Mouse (Mus musculus) neural tube, embryonic 11.5 days (tissue): ENCODE measurements at regions not wholly inside any gene's neighbourhood (a gene's known extent, or its start where the extent isn't known, plus 50 kb on each side); places are given as distances from the start of the nearest gene placed in this dataset.

Experiments used
- ATAC-seq: fragments of 200-750 bp; cut with Nextera tagmentation; 2 replicates; pipeline ENCODE4 v1.8.0; 2017; ENCODE audit warnings: moderate number of reproducible peaks, mild to moderate bottlenecking, moderate TSS enrichment, moderate library complexity; ENCODE audit not compliant: insufficient read depth, low FRiP score, low TSS enrichment
- DNase-seq: peaks from one replicate; pipeline ENCODE4 v3.0.0-alpha.2; 2015; ENCODE audit warnings: low spot score
- H3K27ac ChIP-seq: fragments of 300-500 bp; sonication (generic); 2 replicates; pipeline ENCODE4 v1.5.1; 2014; ENCODE audit warnings: low read depth, mild to moderate bottlenecking, low read length
- H3K27me3 ChIP-seq: fragments of 300-500 bp; sonication (generic); 2 replicates; pipeline ENCODE4 v1.6.1; 2014; ENCODE audit warnings: mild to moderate bottlenecking, low read length, mixed read lengths; ENCODE audit not compliant: control insufficient read depth, insufficient read depth
- H3K36me3 ChIP-seq: fragments of 300-500 bp; sonication (generic); 2 replicates; pipeline ENCODE4 v1.6.1; 2014; ENCODE audit warnings: mild to moderate bottlenecking, low read length, moderate library complexity, mixed read lengths; ENCODE audit not compliant: control insufficient read depth, insufficient read depth
- H3K4me1 ChIP-seq: fragments of 300-500 bp; sonication (generic); 2 replicates; pipeline ENCODE4 v1.6.1; 2014; ENCODE audit warnings: low read length, mixed read lengths; ENCODE audit not compliant: control insufficient read depth, insufficient read depth
- H3K4me2 ChIP-seq: fragments of 300-500 bp; sonication (generic); 2 replicates; pipeline ENCODE4 v1.6.1; 2014; ENCODE audit warnings: low read depth, mild to moderate bottlenecking, moderate library complexity
- H3K4me3 ChIP-seq: fragments of 300-500 bp; sonication (generic); 2 replicates; pipeline ENCODE4 v1.5.1; 2014; ENCODE audit warnings: low read depth, low read length
- H3K9ac ChIP-seq: fragments of 300-500 bp; sonication (generic); 2 replicates; pipeline ENCODE4 v1.6.1; 2014; ENCODE audit warnings: mild to moderate bottlenecking, low read length
- H3K9me3 ChIP-seq: fragments of 300-500 bp; sonication (generic); 2 replicates; pipeline ENCODE4 v1.6.1; 2016; ENCODE audit warnings: low read length; ENCODE audit not compliant: control insufficient read depth
- WGBS: fragments of 180-500 bp; shearing (Covaris S2); extraction: QIAGEN DNeasy Blood & Tissue Kit; methylation state at CpG from one replicate; pipeline ENCODE4 v1.1.7; 2014; 5-methylcytosine and 5-hydroxymethylcytosine counted together

- no peaks in the 10 kb centered on the region for H3K4me1 ChIP-seq
- no peak overlapping the region for H3K27ac ChIP-seq
- no peak overlapping the region for H3K9ac ChIP-seq
- no peaks in the 10 kb centered on the region for H3K27me3 ChIP-seq
- no peaks in the 10 kb centered on the region for H3K9me3 ChIP-seq
- H3K36me3 ChIP-seq: no peaks in the 10 kb centered on the region
- ATAC-seq: no peak
- 78% methylated on average over 7 of the region's 7 CpGs for WGBS
- DNase-seq: no peak
- H3K4me2 ChIP-seq: no peak overlapping the region
- no peak overlapping the region for H3K4me3 ChIP-seq
These were observed 63.5 kb upstream of the Ndst3 start for GRCm38 (mm10) chr3:123754011-123754610.

- Histone ChIP-seq H3K9ac (no peak overlapping the region), H3K9me3 (no peaks in the 10 kb centered on the region), H3K4me3 (no peak overlapping the region), H3K4me1 (no peaks in the 10 kb centered on the region), H3K4me2 (no peak overlapping the region), H3K36me3 (no peaks in the 10 kb centered on the region), H3K27ac (no peak overlapping the region), H3K27me3 (no peaks in the 10 kb centered on the region)
- 100% methylated on average over 1 of the region's 1 CpGs for WGBS
- DNase-seq (no peak), ATAC-seq (no peak)
These were observed 64.3 kb upstream of the Ndst3 start for GRCm38 (mm10) chr3:123754927-123755326.

- no peaks in the 10 kb centered on the region for H3K9me3 ChIP-seq
- no peaks in the 10 kb centered on the region for H3K36me3 ChIP-seq
- ATAC-seq (no peak), DNase-seq (no peak)
- no peak overlapping the region for H3K9ac ChIP-seq
- H3K4me3 ChIP-seq: no peak overlapping the region
- WGBS: 84% methylated on average over 3 of the region's 3 CpGs
- no peaks in the 10 kb centered on the region for H3K27me3 ChIP-seq
- H3K4me2 ChIP-seq: no peak overlapping the region
- H3K4me1 ChIP-seq: no peaks in the 10 kb centered on the region
- no peak overlapping the region for H3K27ac ChIP-seq
These were observed 75.4 kb upstream of the Ndst3 start for GRCm38 (mm10) chr3:123765911-123766556.

GRCm38 (mm10) chr3:123766557-123766913, 75.9 kb upstream of the Ndst3 start:
- Histone ChIP-seq H3K4me3 (no peak overlapping the region), H3K4me1 (no peaks in the 10 kb centered on the region), H3K27ac (no peak overlapping the region), H3K4me2 (no peak overlapping the region), H3K27me3 (no peaks in the 10 kb centered on the region), H3K9me3 (no peaks in the 10 kb centered on the region), H3K9ac (no peak overlapping the region), H3K36me3 (no peaks in the 10 kb centered on the region)
- WGBS: 84% methylated on average over 6 of the region's 6 CpGs
- ATAC-seq: no peak
- DNase-seq: no peak

GRCm38 (mm10) chr3:123780507-123780906, 89.9 kb upstream of the Ndst3 start:
- Histone ChIP-seq H3K4me1 (no peaks in the 10 kb centered on the region), H3K9ac (no peak overlapping the region), H3K36me3 (no peaks in the 10 kb centered on the region), H3K27me3 (no peaks in the 10 kb centered on the region), H3K27ac (no peak overlapping the region), H3K9me3 (no peaks in the 10 kb centered on the region), H3K4me2 (no peak overlapping the region), H3K4me3 (no peak overlapping the region)
- DNase-seq (no peak), ATAC-seq (peak; percentile 51; the same call in 1 of the 2 replicates)

- ATAC-seq: no peak
- no peaks in the 10 kb centered on the region for H3K9me3 ChIP-seq
- WGBS: 74% methylated on average over 1 of the region's 1 CpGs
These were observed 90.9 kb upstream of the Ndst3 start for GRCm38 (mm10) chr3:123781581-123781980.

GRCm38 (mm10) chr3:123784127-123784526, 93.5 kb upstream of the Ndst3 start:
- Histone ChIP-seq H3K4me1 (no peaks in the 10 kb centered on the region), H3K9ac (no peak overlapping the region), H3K27ac (no peak overlapping the region), H3K4me2 (no peak overlapping the region), H3K27me3 (no peaks in the 10 kb centered on the region), H3K36me3 (no peaks in the 10 kb centered on the region), H3K4me3 (no peak overlapping the region), H3K9me3 (no peaks in the 10 kb centered on the region)
- ATAC-seq (no peak), DNase-seq (no peak)
- 80% methylated on average over 1 of the region's 1 CpGs for WGBS

More at GRCm38 (mm10) chr3:123781581-123781980, 90.9 kb upstream of the Ndst3 start:
- Histone ChIP-seq H3K4me2 (no peak overlapping the region), H3K27ac (no peak overlapping the region), H3K36me3 (no peaks in the 10 kb centered on the region), H3K4me1 (no peaks in the 10 kb centered on the region), H3K4me3 (no peak overlapping the region), H3K9ac (no peak overlapping the region), H3K27me3 (no peaks in the 10 kb centered on the region)
- no peak for DNase-seq

- H3K4me1 ChIP-seq: no peaks in the 10 kb centered on the region
- H3K27me3 ChIP-seq: no peaks in the 10 kb centered on the region
- DNase-seq: no peak
- H3K9me3 ChIP-seq: no peaks in the 10 kb centered on the region
- 88% methylated on average over 1 of the region's 1 CpGs for WGBS
- H3K4me2 ChIP-seq: no peak overlapping the region
- no peak overlapping the region for H3K27ac ChIP-seq
- ATAC-seq: no peak; the same call in 1 of the 2 replicates
- no peaks in the 10 kb centered on the region for H3K36me3 ChIP-seq
- H3K9ac ChIP-seq: no peak overlapping the region
- H3K4me3 ChIP-seq: no peak overlapping the region
These were observed 103.4 kb upstream of the Ndst3 start for GRCm38 (mm10) chr3:123794011-123794410.

- WGBS: 93% methylated on average over 3 of the region's 3 CpGs
These were observed 114.7 kb upstream of the Ndst3 start for GRCm38 (mm10) chr3:123805338-123805737.

More at GRCm38 (mm10) chr3:123805338-123805737, 114.7 kb upstream of the Ndst3 start:
- no peak overlapping the region for H3K4me2 ChIP-seq
- H3K27me3 ChIP-seq: no peaks in the 10 kb centered on the region
- no peaks in the 10 kb centered on the region for H3K9me3 ChIP-seq
- no peak overlapping the region for H3K9ac ChIP-seq
- H3K27ac ChIP-seq: no peak overlapping the region
- DNase-seq (no peak), ATAC-seq (no peak)
- no peaks in the 10 kb centered on the region for H3K36me3 ChIP-seq
- H3K4me3 ChIP-seq: no peak overlapping the region
- H3K4me1 ChIP-seq: no peaks in the 10 kb centered on the region
